Mouse (Mus musculus) naive thymus-derived CD4-positive, alpha-beta T cell, adult 2 months (primary cell): ENCODE measurements at regions not wholly inside any gene's neighbourhood (a gene's known extent, or its start where the extent isn't known, plus 50 kb on each side); places are given as distances from the start of the nearest gene placed in this dataset.

Experiments used
- DNase-seq: peaks from one replicate; pipeline ENCODE4 v3.0.0-alpha.2; 2011; ENCODE audit warnings: low read depth

GRCm38 (mm10) chr1:143879622-143880021, 102.5 kb downstream of the Uchl5 start:
- DNase-seq, result no peak

- DNase-seq, result no peak
Observed at GRCm38 (mm10) chr1:143878266-143878665, 101.2 kb downstream of the Uchl5 start.

GRCm38 (mm10) chr1:143860319-143860718, 83.2 kb downstream of the Uchl5 start:
- no peak for DNase-seq

- DNase-seq, result no peak
Observed at GRCm38 (mm10) chr1:143858532-143858931, 81.5 kb downstream of the Uchl5 start.
